Mouse (Mus musculus) heart, embryonic 13.5 days (tissue): ENCODE results near the gene Cd72. TPM values are rescaled to one million over a fixed set of nuclear protein-coding genes. Genes with fewer than 3 reads are reported as not detected.
"Not testable (repeated sequence)": the region's sequence is repeated elsewhere in the genome, so short reads cannot be mapped to it uniquely, and the experiment has no call there.

Source experiments
- ATAC-seq: fragments of 200-750 bp; cut with Nextera tagmentation; 2 replicates; pipeline ENCODE4 v1.8.0; 2017; ENCODE audit warnings: moderate TSS enrichment; ENCODE audit not compliant: insufficient number of reproducible peaks, low FRiP score, low TSS enrichment; ENCODE audit errors: extremely low read depth
- H3K27ac ChIP-seq: fragments of 300-500 bp; sonication (generic); replicated peaks from 2 replicates; pipeline ENCODE4 v1.5.1; 2015; ENCODE audit warnings: moderate library complexity, mild to moderate bottlenecking, inconsistent platforms
- H3K27me3 ChIP-seq: fragments of 300-500 bp; sonication (generic); replicated peaks from 2 replicates; pipeline ENCODE4 v1.6.1; 2015; ENCODE audit warnings: mild to moderate bottlenecking, inconsistent platforms
- H3K36me3 ChIP-seq: fragments of 300-500 bp; sonication (generic); 2 replicates; pipeline ENCODE4 v1.6.1; 2015; ENCODE audit warnings: mild to moderate bottlenecking, inconsistent platforms
- H3K4me1 ChIP-seq: fragments of 300-500 bp; sonication (generic); 2 replicates; pipeline ENCODE4 v1.6.1; 2015; ENCODE audit warnings: inconsistent platforms
- H3K4me2 ChIP-seq: fragments of 300-500 bp; sonication (generic); 2 replicates; pipeline ENCODE4 v1.6.1; 2015; ENCODE audit warnings: inconsistent platforms, mild to moderate bottlenecking, moderate library complexity
- H3K4me3 ChIP-seq: fragments of 300-500 bp; sonication (generic); 2 replicates; pipeline ENCODE4 v1.5.1; 2015; ENCODE audit warnings: moderate library complexity, mild to moderate bottlenecking, inconsistent platforms
- H3K9ac ChIP-seq: fragments of 300-500 bp; sonication (generic); 2 replicates; pipeline ENCODE4 v1.6.1; 2015; ENCODE audit warnings: inconsistent platforms, mild to moderate bottlenecking, moderate library complexity
- H3K9me3 ChIP-seq: fragments of 300-500 bp; sonication (generic); 2 replicates; pipeline ENCODE4 v1.6.1; 2016; ENCODE audit warnings: inconsistent platforms
- WGBS: fragments of 180-500 bp; shearing (Covaris S2); methylation state at CpG from one replicate; pipeline ENCODE4 v1.1.7; 2015; ENCODE audit warnings: mixed read lengths; 5-methylcytosine and 5-hydroxymethylcytosine counted together
- polyA plus RNA-seq: library from polyadenylated mRNA; unstranded; fragments of >200 nt; fragmentation: Nextera tagmentation; extraction: Ambion mirVana; gene quantifications from 2 replicates; pipeline ENCODE4 v1.2.1, GENCODE M21; 2015

Cd72 gene
- polyA plus RNA-seq, 1 experiment from 2014 or later, result 1.9 TPM

- Histone ChIP-seq H3K9me3 (no peaks in the 10 kb centered on the region; the same call in 1 of the 2 replicates), H3K4me1 (peaks cover 40% of the 10 kb centered on the region), H3K36me3 (peaks cover 24% of the 10 kb centered on the region), H3K27me3 (no peaks in the 10 kb centered on the region), H3K9ac (peak within 1 kb of the TSS; percentile 93), H3K4me2 (peak within 1 kb of the TSS; percentile 78), H3K4me3 (peak within 1 kb of the TSS; percentile 86), H3K27ac (peak within 1 kb of the TSS; percentile 94)
- under 1% methylated on average over 25 of the region's 25 CpGs for WGBS
- ATAC-seq, result peak; percentile 93
Measured at GRCm38 (mm10) chr4:43492821-43493185, 38.4 kb upstream of the Cd72 start, which contains the start of gene Ccdc107. Gene Ccdc107, plus strand, starts transcription at chr4:43492900.

GRCm38 (mm10) chr4:43492101-43492820 is 37.8 kb upstream of the Cd72 start:
- Histone ChIP-seq H3K36me3 (peaks cover 21% of the 10 kb centered on the region), H3K27ac (peak overlapping the region; percentile 94), H3K4me3 (peak overlapping the region; percentile 86), H3K4me2 (peak overlapping the region; percentile 78), H3K9ac (peak overlapping the region; percentile 39; the same call in 1 of the 2 replicates), H3K4me1 (peaks cover 35% of the 10 kb centered on the region), H3K27me3 (no peaks in the 10 kb centered on the region), H3K9me3 (no peaks in the 10 kb centered on the region; the same call in 1 of the 2 replicates)
- no peak for ATAC-seq
- 44% methylated on average over 12 of the region's 12 CpGs for WGBS

GRCm38 (mm10) chr4:43490801-43491200 is 36.4 kb upstream of the Cd72 start:
- 70% methylated on average over 5 of the region's 5 CpGs for WGBS
- no peak overlapping the region for H3K27ac ChIP-seq
- H3K4me2 ChIP-seq, result no peak overlapping the region
- no peaks in the 10 kb centered on the region; the same call in 1 of the 2 replicates for H3K9me3 ChIP-seq
- ATAC-seq, result no peak
- H3K4me1 ChIP-seq, result peaks cover 21% of the 10 kb centered on the region
- H3K27me3 ChIP-seq, result no peaks in the 10 kb centered on the region
- peaks cover 7% of the 10 kb centered on the region for H3K36me3 ChIP-seq
- H3K4me3 ChIP-seq, result no peak overlapping the region
- H3K9ac ChIP-seq, result no peak overlapping the region

GRCm38 (mm10) chr4:43489611-43490010 is 35.2 kb upstream of the Cd72 start:
- no peak overlapping the region for H3K4me3 ChIP-seq
- H3K4me2 ChIP-seq, result no peak overlapping the region
- no peaks in the 10 kb centered on the region for H3K36me3 ChIP-seq
- peaks cover 9% of the 10 kb centered on the region for H3K4me1 ChIP-seq
- no peak overlapping the region for H3K9ac ChIP-seq
- no peak overlapping the region for H3K27ac ChIP-seq
- no peak for ATAC-seq
- H3K27me3 ChIP-seq, result no peaks in the 10 kb centered on the region
- no peaks in the 10 kb centered on the region; the same call in 1 of the 2 replicates for H3K9me3 ChIP-seq
- WGBS, result 89% methylated on average over 3 of the region's 3 CpGs

GRCm38 (mm10) chr4:43485666-43486065 is 31.2 kb upstream of the Cd72 start:
- not testable (repeated sequence) for H3K27ac ChIP-seq, H3K9ac ChIP-seq, H3K36me3 ChIP-seq, ATAC-seq, H3K9me3 ChIP-seq, H3K27me3 ChIP-seq, H3K4me3 ChIP-seq, H3K4me2 ChIP-seq, H3K4me1 ChIP-seq
- WGBS, result 77% methylated on average over 5 of the region's 5 CpGs

- Histone ChIP-seq H3K4me2 (no peak within 1 kb of the TSS), H3K9me3 (no peaks in the 10 kb centered on the region), H3K4me1 (peaks cover 3% of the 10 kb centered on the region; the same call in 1 of the 2 replicates), H3K36me3 (no peaks in the 10 kb centered on the region), H3K4me3 (no peak within 1 kb of the TSS), H3K27me3 (0 out of 2 replicates have a peak, but pooled peaks cover 9% of the 10 kb centered on the region), H3K27ac (no peak within 1 kb of the TSS), H3K9ac (0 out of 2 replicates have a peak within 1 kb of the TSS, but pooled peaks have one; percentile 24)
- ATAC-seq, result no peak
- WGBS, result 54% methylated on average over 12 of the region's 12 CpGs
Measured at GRCm38 (mm10) chr4:43483535-43484091, 29.2 kb upstream of the Cd72 start, which contains the start of gene Sit1. Gene Sit1, minus strand, starts transcription at chr4:43483734.

GRCm38 (mm10) chr4:43482591-43482990 is 28.2 kb upstream of the Cd72 start:
- Histone ChIP-seq H3K4me1 (peaks cover 3% of the 10 kb centered on the region; the same call in 1 of the 2 replicates), H3K4me3 (no peak overlapping the region), H3K9me3 (no peaks in the 10 kb centered on the region), H3K27me3 (0 out of 2 replicates have a peak, but pooled peaks cover 9% of the 10 kb centered on the region), H3K27ac (no peak overlapping the region), H3K9ac (0 out of 2 replicates have a peak overlapping the region, but pooled peaks have one; percentile 24), H3K36me3 (no peaks in the 10 kb centered on the region), H3K4me2 (no peak overlapping the region)
- 57% methylated on average over 10 of the region's 10 CpGs for WGBS
- ATAC-seq, result no peak

GRCm38 (mm10) chr4:43481894-43482456 is 27.5 kb upstream of the Cd72 start:
- H3K9ac ChIP-seq, result no peak overlapping the region
- no peak overlapping the region for H3K4me2 ChIP-seq
- 0 out of 2 replicates have a peak, but pooled peaks cover 9% of the 10 kb centered on the region for H3K27me3 ChIP-seq
- peaks cover 3% of the 10 kb centered on the region; the same call in 1 of the 2 replicates for H3K4me1 ChIP-seq
- H3K36me3 ChIP-seq, result no peaks in the 10 kb centered on the region
- H3K9me3 ChIP-seq, result no peaks in the 10 kb centered on the region
- no peak overlapping the region for H3K4me3 ChIP-seq
- H3K27ac ChIP-seq, result no peak overlapping the region
- 67% methylated on average over 7 of the region's 7 CpGs for WGBS
- no peak for ATAC-seq

- Histone ChIP-seq H3K27me3 (0 out of 2 replicates have a peak, but pooled peaks cover 9% of the 10 kb centered on the region), H3K9me3 (no peaks in the 10 kb centered on the region), H3K36me3 (no peaks in the 10 kb centered on the region), H3K4me2 (no peak overlapping the region), H3K9ac (no peak overlapping the region), H3K4me1 (peaks cover 3% of the 10 kb centered on the region; the same call in 1 of the 2 replicates), H3K27ac (no peak overlapping the region), H3K4me3 (no peak overlapping the region)
- no peak for ATAC-seq
- 79% methylated on average over 5 of the region's 5 CpGs for WGBS
Measured at GRCm38 (mm10) chr4:43480985-43481384, 26.6 kb upstream of the Cd72 start.

- peak overlapping the region; percentile 64 for H3K4me2 ChIP-seq
Measured at GRCm38 (mm10) chr4:43478906-43479832, 24.7 kb upstream of the Cd72 start.

More at GRCm38 (mm10) chr4:43478906-43479832, 24.7 kb upstream of the Cd72 start:
- Histone ChIP-seq H3K4me1 (peaks cover 3% of the 10 kb centered on the region; the same call in 1 of the 2 replicates), H3K27ac (no peak overlapping the region), H3K9me3 (no peaks in the 10 kb centered on the region), H3K36me3 (no peaks in the 10 kb centered on the region), H3K27me3 (0 out of 2 replicates have a peak, but pooled peaks cover 9% of the 10 kb centered on the region), H3K9ac (0 out of 2 replicates have a peak overlapping the region, but pooled peaks have one; percentile 30), H3K4me3 (peak overlapping the region; percentile 24)
- ATAC-seq, result no peak
- 42% methylated on average over 24 of the region's 24 CpGs for WGBS
